Mouse (Mus musculus): ENCODE measurements at regions not wholly inside any gene's neighbourhood (a gene's known extent, or its start where the extent isn't known, plus 50 kb on each side); places are given as distances from the start of the nearest gene placed in this dataset.

DNA sequence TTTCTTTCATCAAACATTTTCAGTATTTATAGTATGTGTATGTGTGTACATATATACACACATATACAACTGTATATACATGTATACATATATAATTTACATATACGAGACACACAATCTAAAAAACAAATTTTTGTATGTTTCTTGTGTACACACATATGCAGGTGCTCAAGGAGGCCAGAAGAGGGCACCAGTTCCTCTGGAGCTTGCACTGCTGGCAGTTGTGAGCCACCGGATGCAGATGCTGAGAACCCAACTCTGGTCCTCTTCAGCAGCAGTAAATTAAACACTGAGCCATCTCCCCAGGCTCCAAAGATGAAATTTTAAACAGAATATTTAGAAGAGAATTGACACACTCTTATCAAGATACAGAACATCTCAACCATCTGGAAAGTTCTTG is 67.4 kb upstream of the Stard3nl start:
- DNase-seq (ENCODE audit: low read depth, low spot score) = no peak
- Histone ChIP-seq H3K4me3 (ENCODE audit: insufficient read depth in 1 of 2, low read depth in 1 of 2, low read length in 2 of 2, poor library complexity in 1 of 2, severe bottlenecking in 1 of 2) (no peak overlapping the region), H3K27ac (ENCODE audit: insufficient read depth, low read depth, low read length, poor library complexity, severe bottlenecking) (no peak overlapping the region), H3K36me3 (ENCODE audit: control insufficient read depth, insufficient read depth, low read length, poor library complexity, severe bottlenecking) (no peaks in the 10 kb centered on the region), H3K9me3 (ENCODE audit: control insufficient read depth, insufficient read depth, low read depth, low read length) (no peaks in the 10 kb centered on the region), H3K9ac (ENCODE audit: insufficient read depth, low read depth, low read length, poor library complexity, severe bottlenecking) (no peak overlapping the region), H3K4me1 (ENCODE audit: control insufficient read depth in 2 of 2, insufficient read depth in 2 of 2, low read length in 2 of 2, poor library complexity in 1 of 2) (0 out of 4 replicates have a peak, but pooled peaks cover 0 to 1% of the 10 kb centered on the region in 2 experiments)
- no peak for TF ChIP-seq CHD2 (IDR thresholded peaks at IDR 0.05; ENCODE audit: low read depth, low read length)
- peak; percentile 65; the same call in 1 of the 2 replicates for TF ChIP-seq ZC3H11A (IDR thresholded peaks at IDR 0.05; ENCODE audit: borderline replicate concordance, low read depth, low read length)
- in situ Hi-C loops (cut with MboI; ENCODE audit: low sequenced_read_pairs in 2 of 2, unreplicated experiment in 2 of 2) = no loop called here

DNA sequence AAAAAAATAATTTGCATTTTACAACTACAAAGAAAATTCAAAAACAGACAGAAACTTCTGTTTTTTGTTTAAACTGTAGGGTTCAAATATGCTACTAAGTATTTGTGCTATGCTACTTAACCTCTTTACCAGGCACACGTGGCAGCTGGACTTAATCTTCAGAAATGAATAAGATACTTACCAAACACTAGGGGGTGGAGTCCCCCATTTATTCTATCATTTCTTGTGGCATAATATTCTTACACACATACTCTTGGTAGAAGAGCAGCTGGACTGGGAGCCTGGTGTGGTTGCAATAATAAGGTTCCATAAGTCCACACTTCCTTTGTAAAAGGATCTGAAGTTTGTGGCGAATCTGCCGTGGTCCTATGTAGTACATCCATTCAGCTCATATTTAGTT is 53.8 kb upstream of the Stard3nl start:
- Histone ChIP-seq H3K4me3 (ENCODE audit: insufficient read depth in 1 of 2, low read depth in 1 of 2, low read length in 2 of 2, poor library complexity in 1 of 2, severe bottlenecking in 1 of 2) (no peak overlapping the region), H3K9me3 (ENCODE audit: control insufficient read depth, insufficient read depth, low read depth, low read length) (no peaks in the 10 kb centered on the region), H3K27ac (ENCODE audit: insufficient read depth, low read depth, low read length, poor library complexity, severe bottlenecking) (no peak overlapping the region), H3K9ac (ENCODE audit: insufficient read depth, low read depth, low read length, poor library complexity, severe bottlenecking) (no peak overlapping the region), H3K36me3 (ENCODE audit: control insufficient read depth, insufficient read depth, low read length, poor library complexity, severe bottlenecking) (no peaks in the 10 kb centered on the region), H3K4me1 (ENCODE audit: control insufficient read depth in 2 of 2, insufficient read depth in 2 of 2, low read length in 2 of 2, poor library complexity in 1 of 2) (no peaks in the 10 kb centered on the region)
- in situ Hi-C loops (cut with MboI; ENCODE audit: low sequenced_read_pairs in 2 of 2, unreplicated experiment in 2 of 2) = no loop called here
- DNase-seq (ENCODE audit: low read depth, low spot score) = no peak
- TF ChIP-seq ZNF384 (IDR thresholded peaks at IDR 0.05; ENCODE audit: low read depth, low read length) (no peak), ZC3H11A (IDR thresholded peaks at IDR 0.05; ENCODE audit: borderline replicate concordance, low read depth, low read length) (no peak), MAFK (IDR thresholded peaks at IDR 0.05; ENCODE audit: insufficient read depth, low read depth, low read length) (no peak), CHD2 (IDR thresholded peaks at IDR 0.05; ENCODE audit: low read depth, low read length) (no peak), HCFC1 (IDR thresholded peaks at IDR 0.05; ENCODE audit: borderline replicate concordance, insufficient read depth, low read length) (no peak)
